Mouse (Mus musculus): ENCODE data around the gene Calhm6. TPM values are rescaled to one million over a fixed set of nuclear protein-coding genes. Genes with fewer than 3 reads are reported as not detected.

Gene Calhm6
- polyA plus RNA-seq, 1 experiment: 5.7 TPM

Other genes starting within 250 kb of the Calhm6 start
- gene Rsph4a, start 222.9 kb downstream of the Calhm6 start, polyA plus RNA-seq (2012; ENCODE audit: insufficient read depth, insufficient read length, missing spikeins): not detected in 2 replicates
- gene Zup1, start 176.7 kb downstream of the Calhm6 start, polyA plus RNA-seq (2012; ENCODE audit: insufficient read depth, insufficient read length, missing spikeins): 6.1 and 7.4 TPM in 2 replicates
- 75.5 and 93.2 TPM in 2 replicates for gene Rwdd1, start 108.4 kb downstream of the Calhm6 start, polyA plus RNA-seq (2012; ENCODE audit: insufficient read depth, insufficient read length, missing spikeins)
- gene Trappc3l, start 90.4 kb downstream of the Calhm6 start, polyA plus RNA-seq (2012; ENCODE audit: insufficient read depth, insufficient read length, missing spikeins): not detected in 2 replicates
- not detected in 2 replicates for gene Calhm4, start 83.7 kb downstream of the Calhm6 start, polyA plus RNA-seq (2012; ENCODE audit: insufficient read depth, insufficient read length, missing spikeins)
- 0.40 and 0.42 TPM in 2 replicates for gene Calhm5, start 31.5 kb downstream of the Calhm6 start, polyA plus RNA-seq (2012; ENCODE audit: insufficient read depth, insufficient read length, missing spikeins)
- 5.7 and 8.3 TPM in 2 replicates for gene Dse, start 79.7 kb upstream of the Calhm6 start, polyA plus RNA-seq (2012; ENCODE audit: insufficient read depth, insufficient read length, missing spikeins)
- 26.1 and 34.6 TPM in 2 replicates for gene Tspyl1, start 154.2 kb upstream of the Calhm6 start, polyA plus RNA-seq (2012; ENCODE audit: insufficient read depth, insufficient read length, missing spikeins)
- gene Tspyl4, start 169.5 kb upstream of the Calhm6 start, polyA plus RNA-seq (2012; ENCODE audit: insufficient read depth, insufficient read length, missing spikeins): 2.6 and 6.0 TPM in 2 replicates